Mouse (Mus musculus): Measurements from ENCODE around the gene Vmn1r127.
"Not testable (repeated sequence)": the region's sequence is repeated elsewhere in the genome, so short reads cannot be mapped to it uniquely, and the experiment has no call there.

The Vmn1r127 gene

DNA sequence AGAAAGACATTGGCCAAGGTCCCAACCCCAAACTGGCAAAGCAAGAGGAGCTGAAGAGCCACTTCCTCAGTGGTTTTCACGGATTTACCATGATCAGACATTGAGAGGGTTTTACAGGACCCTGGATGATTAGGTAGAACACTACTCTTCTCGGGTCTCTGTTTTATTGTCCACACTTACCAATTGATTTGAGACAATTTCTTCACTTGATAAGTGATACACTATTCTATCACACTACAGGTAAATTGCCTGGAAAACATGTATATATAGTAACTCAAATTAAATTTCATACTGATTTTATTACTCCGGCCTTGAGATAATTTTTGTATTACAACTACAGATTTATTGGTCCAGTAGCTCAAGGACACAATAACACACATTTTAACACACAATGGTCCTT, at the start of gene Vmn1r127:
Gene Vmn1r127, minus strand, starts transcription at position 101 of the 400 bp plus-strand sequence.
- in situ Hi-C loops (cut with MboI, MseI) = loop anchor here in 1 of 2 experiments (10.0 kb wide), 1 partner anchor 475 kb away; the partner anchor contains the start of gene Vmn1r115

GRCm38 (mm10) chr7:21361191-21361590, 41.5 kb upstream of the Vmn1r127 start, which contains the start of gene Vmn1r129:
Vmn1r129 (minus strand) TSS chr7:21361291.
- in situ Hi-C loops (cut with MboI, MseI) = not testable (repeated sequence)

GRCm38 (mm10) chr7:21349073-21349472, 29.4 kb upstream of the Vmn1r127 start, which contains the start of gene Vmn1r128:
Vmn1r128 (plus strand) TSS chr7:21349373.
- in situ Hi-C loops (cut with MboI, MseI) = not testable (repeated sequence)

GRCm38 (mm10) chr7:21301367-21301766, 18.3 kb downstream of the Vmn1r127 start, which contains the start of gene Vmn1r126:
Vmn1r126 (minus strand) TSS chr7:21301467.
- in situ Hi-C loops (cut with MboI, MseI) = not testable (repeated sequence)

GRCm38 (mm10) chr7:21271879-21272278, 47.8 kb downstream of the Vmn1r127 start, which contains the start of gene Vmn1r125:
Vmn1r125 (plus strand) TSS chr7:21272179.
- in situ Hi-C loops (cut with MboI, MseI) = loop anchor here (10.0 to 25.0 kb wide), 3 partner anchors 860 to 1693 kb away; partner anchors contain the start of genes Vmn1r100 (in 1 of the 2) and Vmn1r157 (in 1 of the 2)

All from T-helper 17 cell (primary cell).